Mouse (Mus musculus) small intestine, adult 2 months (tissue): ENCODE data around the gene Atp6v0b.

ENCODE experiments used
- CTCF ChIP-seq: fragments of 200-500 bp; IDR thresholded peaks from 2 replicates; pipeline ENCODE4 v1.5.1; 2012; ENCODE audit warnings: low read depth, mild to moderate bottlenecking, control low read depth, inconsistent platforms, low read length, moderate library complexity, mixed read lengths; ENCODE audit not compliant: insufficient replicate concordance, insufficient read length; ENCODE audit errors: extremely low read depth
- POLR2A ChIP-seq: fragments of 200-500 bp; IDR thresholded peaks from 2 replicates; pipeline ENCODE4 v1.6.1; 2012; ENCODE audit warnings: low read depth, mild to moderate bottlenecking, control low read depth, inconsistent platforms, low read length, moderate library complexity

GRCm38 (mm10) chr4:117904094-117904493, 17.0 kb upstream of the Atp6v0b start:
- no peak for TF ChIP-seq CTCF
- no peak for TF ChIP-seq POLR2A
